Mouse (Mus musculus): ENCODE results near the gene Zfhx3.

DNA sequence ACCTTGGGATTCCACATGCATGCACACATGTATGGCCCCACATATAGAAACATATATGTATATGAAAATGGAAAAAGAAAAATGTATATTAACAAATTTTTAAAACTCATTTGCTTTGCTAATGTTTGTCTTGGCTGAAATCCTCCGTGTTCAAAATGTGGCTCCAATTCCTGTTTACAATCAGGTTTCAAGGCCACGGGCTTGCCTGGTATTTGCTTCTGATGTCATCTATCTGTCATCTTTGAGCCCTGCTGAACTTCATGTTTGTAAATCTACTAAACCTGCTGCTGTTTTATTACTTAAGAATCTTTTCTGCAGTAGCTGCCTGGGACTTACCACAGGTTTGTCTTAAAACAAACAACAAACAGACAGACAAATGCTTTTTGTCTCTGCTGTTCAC is 1051.3 kb downstream of the Zfhx3 start:
- TF ChIP-seq POLR2A (IDR thresholded peaks at IDR 0.05; ENCODE audit: extremely low read depth, insufficient read depth, low read length) (no peak), CTCF (IDR thresholded peaks at IDR 0.05; ENCODE audit: low read depth, low read length) (no peak)
